Mouse (Mus musculus): Measurements from ENCODE around the gene Atg4d.
A peak's percentile ranks its signal among the peaks of the same experiment; 100 is the strongest.
"Not testable (repeated sequence)": the region's sequence is repeated elsewhere in the genome, so short reads cannot be mapped to it uniquely, and the experiment has no call there.

Atg4d gene

DNA sequence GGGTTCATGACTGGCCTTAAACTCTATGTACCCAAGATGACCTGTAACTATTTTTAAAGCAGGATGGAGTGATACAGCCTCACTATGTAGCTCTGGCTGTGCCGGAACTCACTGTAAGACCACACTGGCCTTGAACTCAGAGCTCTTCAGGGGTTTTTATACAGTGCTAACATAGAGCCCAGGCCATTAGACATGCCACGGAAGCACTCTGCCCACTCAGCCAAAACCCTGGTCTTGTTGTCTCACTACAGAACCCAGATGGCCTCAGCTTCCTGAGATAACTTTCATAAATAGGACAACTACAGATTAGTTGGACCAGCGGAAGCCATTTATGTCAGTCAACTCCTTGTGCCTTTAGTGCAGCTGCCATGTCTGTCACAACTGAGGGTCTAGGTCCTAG, 9.2 kb downstream of the Atg4d start:
- no peak for DNase-seq (ENCODE audit: low spot score)

DNA sequence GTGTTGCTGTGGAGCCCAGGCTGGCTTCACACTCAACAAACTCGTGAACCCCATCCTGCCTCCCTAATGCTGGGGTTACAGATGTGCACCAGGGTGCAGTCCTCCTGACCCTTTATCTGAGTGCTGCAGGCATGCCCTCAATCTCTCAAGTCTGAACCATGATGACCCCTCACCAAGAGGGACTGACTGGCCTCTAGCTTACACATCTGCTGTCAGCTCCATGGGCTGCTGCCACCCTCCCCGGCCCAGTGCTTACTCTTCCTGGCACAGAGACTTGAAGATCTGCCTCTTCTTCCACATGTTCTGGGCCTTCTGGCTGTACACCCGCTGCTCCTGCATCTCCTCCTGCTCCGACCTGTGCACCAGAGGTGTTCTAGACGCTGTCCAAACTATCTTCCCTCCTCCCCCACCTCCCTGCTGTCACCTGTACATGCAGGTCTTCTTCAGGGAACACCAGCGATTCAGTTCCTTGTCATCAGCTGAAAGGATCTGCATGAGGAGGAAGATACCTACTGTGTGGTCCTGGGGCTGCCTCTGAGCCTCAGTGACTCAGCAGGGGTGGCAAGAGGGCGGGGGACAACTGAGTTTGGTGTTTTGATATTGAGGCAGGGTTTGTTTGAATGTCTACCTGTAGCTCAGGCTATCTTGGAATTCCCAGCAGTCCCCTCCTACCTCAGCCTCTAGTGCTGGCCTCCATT, 10.1 kb downstream of the Atg4d start:
- DNase-seq (ENCODE audit: low spot score), result no peak

DNA sequence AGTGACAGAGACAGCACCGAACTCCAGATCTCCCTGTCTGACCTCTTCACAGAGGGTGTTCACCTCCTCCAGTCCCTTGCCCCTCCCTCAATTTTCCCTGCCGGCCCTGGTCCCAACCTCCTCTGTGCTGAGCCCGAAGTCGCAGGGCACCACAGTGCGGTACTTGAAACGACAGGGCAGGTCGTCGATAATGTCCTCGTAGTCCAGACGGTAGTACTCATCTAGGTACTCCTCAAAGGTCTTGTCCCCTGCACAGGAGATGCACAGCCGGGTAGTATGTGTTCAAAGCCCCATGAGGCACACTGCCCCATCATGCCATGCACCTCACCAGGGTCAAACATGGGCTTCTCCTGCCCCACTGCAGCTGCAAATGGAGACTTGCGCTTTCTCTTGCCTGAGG, 10.6 kb downstream of the Atg4d start:
- no peak for DNase-seq (ENCODE audit: low spot score)

DNA sequence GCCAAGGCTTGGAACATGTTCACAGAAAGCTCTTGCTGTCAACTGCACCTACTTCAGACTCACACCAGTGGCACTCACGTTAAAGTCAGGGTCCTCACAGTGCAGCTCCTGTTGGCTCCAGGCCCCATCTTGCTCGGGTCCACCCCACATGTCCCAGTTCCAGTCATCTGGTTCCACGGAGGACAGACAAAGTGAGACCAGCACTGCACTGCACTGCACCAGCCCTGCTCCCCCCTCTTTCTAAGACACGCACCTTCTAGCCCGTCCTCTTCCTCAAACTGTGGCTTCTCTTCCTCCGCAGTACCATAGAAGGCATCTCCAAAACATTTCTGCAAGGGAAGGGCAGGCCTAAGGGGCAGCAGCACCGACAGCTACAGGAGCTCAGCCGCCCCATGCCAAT, 11.2 kb downstream of the Atg4d start:
- DNase-seq (ENCODE audit: low spot score), result no peak

DNA sequence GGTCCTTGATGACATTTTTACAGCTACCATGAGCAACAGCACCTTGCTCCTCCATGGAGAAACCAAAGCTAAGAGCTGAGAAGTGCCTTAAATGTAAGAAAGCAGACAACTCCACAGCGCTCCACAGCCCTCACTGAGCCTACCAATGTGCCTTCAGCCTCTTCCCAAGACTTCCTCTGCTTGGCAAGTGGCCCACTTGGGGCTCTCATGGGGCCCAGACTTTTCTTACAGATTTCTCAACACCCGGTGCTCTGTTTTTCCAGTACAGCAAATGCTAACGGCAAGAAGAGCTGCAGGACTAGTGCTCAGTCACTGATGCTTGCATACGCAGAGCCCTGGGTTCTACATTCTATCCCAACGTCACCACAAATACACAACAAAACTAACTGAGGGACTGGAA, 12.7 kb downstream of the Atg4d start:
- no peak for DNase-seq (ENCODE audit: low spot score)

DNA sequence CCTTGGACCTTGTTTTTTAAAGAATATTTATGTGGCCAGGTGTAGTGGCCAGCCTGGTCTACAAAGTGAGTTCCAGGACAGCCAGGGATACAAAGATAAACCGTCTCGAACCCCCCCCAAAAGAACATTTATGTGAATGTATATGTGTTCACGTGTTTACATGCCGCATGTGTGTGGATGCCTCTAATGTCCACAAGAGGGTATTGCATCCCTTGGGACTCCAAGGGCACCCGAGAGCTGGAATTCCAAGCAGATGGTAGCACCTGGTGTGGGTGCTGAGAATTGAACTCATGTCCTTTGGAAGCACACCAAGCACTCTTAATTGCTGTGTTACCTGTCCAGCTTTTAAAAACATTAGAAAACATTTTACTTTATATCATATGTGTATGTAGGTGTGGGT, 18.5 kb downstream of the Atg4d start:
- no peak for DNase-seq (ENCODE audit: low spot score)

DNA sequence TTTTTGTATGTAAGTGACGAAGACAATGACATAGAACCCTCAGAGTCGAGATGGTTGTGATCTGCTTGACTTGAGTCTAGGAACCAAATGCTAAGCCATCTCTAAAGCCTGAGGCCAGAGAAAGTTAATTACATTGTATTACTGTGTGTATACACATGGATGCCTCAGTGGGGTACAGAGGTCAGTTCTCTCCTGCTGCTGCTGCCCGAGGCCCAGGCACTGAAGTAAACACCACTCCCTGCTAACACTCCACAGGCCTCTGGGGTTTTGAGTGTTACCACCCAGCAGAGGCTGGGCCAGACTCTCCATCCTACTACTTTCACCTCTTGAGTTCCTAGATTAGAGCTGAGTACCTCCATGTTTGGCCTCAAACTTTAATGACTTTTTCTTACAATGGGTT, 18.9 kb downstream of the Atg4d start:
- no peak for DNase-seq (ENCODE audit: low spot score)

DNA sequence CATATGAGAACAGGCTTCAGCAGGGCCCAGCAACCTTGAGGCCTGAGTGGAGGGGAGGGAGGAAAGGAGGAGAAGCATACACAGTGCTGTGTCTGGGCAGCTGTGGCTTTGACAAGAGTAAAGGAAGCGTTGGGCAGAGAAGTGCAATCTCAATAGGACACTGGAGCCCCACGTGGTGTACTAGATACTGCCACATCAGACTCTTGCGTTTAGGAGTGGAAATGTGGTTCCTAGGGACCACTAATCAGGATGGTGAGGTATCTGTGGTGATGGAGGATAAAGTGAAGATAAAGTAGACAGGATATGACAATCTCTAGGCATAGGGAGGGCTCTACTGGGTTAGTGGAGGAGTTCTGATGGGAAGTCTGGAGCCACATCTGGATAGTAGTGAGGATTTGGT, 21.7 kb downstream of the Atg4d start:
- DNase-seq (ENCODE audit: low spot score), result no peak

DNA sequence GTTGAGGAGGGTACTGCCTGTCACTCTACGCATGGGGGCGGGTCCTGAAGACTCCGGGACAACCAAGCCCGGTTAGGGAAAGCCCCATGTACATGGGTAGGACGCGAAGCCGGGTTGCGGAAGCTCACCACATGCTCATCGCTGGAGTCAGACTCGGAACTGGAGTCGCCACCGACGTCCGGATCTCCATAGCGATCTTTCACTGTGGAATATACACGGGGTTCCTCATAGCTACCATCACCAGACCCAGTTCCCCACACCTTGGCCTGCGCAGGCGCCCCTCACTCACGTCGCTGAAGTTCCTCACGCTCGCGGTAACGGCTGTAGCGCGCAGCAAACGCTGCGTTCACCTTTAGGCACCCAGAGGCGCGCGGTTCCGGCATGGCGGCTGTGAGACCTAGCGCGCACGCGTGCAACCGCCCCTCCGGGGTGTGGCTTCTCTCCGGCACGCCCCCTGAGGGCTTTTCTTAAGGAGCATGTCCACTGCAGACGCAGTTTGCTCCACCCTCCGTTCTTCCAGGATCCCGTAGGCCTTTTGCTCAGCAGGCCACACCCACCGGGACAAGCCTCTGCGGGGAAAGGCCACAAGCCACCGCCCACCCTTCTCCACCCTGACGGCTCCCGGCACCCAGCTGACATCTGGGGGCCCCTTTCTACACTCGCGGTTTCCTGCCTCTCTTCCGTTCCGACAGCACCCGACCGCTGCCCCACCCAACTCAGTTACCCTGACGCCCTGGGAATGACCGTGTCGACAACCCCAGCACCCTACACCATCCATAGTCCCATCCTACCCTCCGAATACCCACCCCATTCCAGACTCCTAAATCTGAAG, 22.7 kb downstream of the Atg4d start, which contains the start of gene Kri1:
Gene Kri1, minus strand, starts transcription at position 399 of the 832 bp plus-strand sequence.
- DNase-seq (ENCODE audit: low spot score), result peak; percentile 97

DNA sequence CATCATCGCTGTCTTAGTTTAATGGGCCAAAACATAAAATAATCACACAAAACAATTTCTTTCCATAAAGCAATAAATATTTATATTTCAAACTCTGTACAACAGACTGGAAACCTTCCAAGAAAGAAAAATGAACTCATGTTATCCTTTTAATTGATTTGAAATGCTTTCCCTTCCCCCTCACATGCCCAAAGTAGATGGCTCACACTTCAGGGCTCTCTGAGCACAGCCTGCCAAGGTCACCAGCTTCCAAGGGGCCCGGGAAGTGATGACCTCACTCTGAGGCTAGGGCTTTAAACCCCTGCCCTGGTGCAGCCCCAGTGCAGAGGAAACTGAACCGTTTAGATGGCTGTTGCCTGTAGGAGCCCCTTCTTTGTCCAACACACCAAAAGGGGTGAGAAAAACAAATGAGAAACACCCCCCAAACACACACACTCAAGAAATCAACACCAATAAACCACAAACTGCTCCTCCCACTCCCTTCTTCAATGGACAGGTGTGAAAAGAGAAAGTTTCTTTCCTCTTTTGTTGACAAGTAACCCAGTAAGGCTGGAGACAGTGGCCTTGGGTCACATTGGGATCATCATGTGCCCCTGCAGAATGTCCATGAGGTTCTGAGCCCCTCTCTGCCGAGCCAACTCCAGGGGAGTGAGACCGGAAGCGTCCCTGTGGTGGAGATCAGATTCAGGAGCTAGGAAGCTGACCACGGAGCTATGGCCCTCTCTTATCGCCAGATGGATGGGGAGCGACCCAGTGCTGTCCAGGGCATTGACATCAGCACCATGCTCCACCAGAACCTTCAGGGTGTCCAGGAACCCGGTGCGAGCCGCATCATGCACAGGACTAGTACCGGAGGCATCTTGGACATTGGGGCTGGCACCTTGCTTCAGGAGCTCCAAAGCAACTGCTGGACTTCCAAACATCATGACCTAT, 23.6 kb downstream of the Atg4d start:
- no peak for DNase-seq (ENCODE audit: low spot score)

DNA sequence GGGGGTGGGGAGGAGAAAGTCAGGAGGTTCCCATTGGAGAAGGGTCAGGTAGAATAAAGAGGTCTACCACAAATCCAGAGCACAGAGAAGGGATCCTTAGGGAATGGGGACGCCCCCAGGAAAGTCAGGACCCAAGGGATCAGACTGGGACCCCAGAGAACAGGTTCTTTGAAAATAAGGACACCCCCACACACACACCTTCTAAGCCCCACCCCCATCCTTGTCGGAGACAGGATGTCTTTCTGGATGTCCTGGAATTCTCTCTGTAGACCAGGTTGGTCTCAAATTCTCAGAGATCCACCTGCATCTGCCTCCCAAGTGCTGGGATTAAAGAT, 24.2 kb downstream of the Atg4d start:
- DNase-seq (ENCODE audit: low spot score), result no peak

DNA sequence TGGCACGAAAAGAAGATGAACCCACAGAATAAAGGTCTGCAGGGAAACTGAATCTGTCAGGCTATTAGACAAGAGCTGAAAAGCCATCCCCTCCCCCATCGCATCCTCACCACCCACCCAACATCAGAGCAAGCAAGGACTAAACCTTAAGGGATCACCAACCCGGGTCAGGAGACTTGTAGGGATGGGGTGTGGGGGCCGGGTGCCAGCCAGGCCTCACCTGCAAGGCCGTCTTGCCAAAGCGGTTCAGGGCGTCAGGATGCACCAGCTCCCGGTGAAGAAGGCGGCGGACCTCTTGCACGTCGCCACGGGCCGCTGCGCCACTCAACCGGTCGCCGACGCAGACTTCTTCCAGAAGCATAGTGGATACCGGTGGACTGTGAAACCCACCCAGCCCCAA, 25.5 kb downstream of the Atg4d start:
- peak; percentile 58 for DNase-seq (ENCODE audit: low spot score)

DNA sequence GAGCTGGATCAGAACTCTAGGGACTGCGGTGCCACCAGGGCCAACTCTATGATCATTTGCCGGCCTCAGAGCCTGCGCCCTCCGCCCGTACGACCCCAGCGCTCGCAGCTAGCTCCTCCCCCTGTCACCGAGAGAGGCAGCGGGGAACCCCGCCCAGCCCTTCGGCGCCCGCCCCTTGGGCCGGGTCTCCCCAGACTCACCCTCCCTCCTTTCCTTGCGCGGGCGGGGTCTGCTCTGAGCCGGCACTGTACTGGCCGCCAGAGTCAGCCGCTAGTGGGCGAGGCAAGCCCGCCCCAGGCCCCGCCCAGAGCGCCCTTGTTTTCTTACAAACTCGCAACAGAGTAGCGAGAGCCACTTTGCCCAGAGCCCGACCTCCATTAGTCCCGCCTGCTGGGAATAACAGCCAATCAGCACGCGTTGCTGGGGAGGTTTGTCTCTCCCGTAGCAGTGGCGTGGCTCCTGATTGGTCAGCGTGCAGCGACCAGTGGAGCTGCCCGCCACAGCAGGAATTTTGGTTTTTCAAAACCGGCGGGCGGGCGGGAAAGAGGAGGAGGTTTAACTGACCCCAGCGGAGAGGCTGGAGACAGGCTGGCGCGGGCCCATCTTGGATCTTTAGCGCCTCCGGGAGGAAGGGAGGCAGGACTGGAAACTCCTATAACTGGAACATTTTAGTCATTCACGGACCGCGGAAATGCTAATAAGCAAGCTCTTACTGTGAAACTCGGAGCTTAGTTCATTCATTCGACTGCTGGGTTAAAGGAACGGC, 26.1 kb downstream of the Atg4d start, which contains the start of gene Cdkn2d:
Gene Cdkn2d, minus strand, starts transcription at position 386 of the 766 bp plus-strand sequence.
- peak; percentile 100 for DNase-seq (ENCODE audit: low spot score)

DNA sequence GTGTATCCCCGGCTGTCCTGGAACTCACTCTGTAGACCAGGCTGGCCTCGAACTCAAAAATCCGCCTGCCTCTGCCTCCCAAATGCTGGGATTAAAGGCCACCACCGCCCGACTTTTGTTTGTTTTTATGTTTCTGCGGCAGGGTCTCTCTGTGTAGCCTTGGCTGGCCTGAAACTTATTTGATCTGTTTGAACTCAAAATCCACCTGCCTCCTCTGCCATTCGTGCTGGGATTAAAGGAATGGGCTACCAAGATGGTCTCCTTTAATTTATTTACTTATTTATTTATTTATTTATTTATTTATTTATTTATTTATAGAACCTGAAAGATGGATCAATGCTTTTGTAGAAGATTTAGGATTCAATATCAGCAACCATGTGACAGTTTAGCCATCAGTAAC, 26.8 kb downstream of the Atg4d start:
- not testable (repeated sequence) for DNase-seq (ENCODE audit: low spot score)

DNA sequence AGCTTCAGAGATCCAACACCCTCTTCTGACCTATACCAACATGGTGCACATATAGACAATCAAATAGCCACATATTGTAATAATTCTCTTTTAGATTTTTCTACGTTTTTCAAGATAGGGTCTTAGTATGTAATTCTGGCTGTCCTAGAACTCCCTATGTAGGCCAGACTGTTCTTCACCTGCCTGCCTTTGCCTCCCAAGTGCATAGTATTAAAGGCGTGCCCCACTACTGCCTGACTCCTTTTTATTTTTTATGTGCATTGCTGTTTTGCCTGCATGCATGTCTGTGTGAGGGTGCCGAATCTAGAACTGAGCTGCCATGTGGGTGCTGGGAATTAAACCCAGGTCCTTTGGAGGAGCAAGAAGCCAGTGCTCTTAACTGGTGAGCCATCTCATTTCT, 27.2 kb downstream of the Atg4d start:
- no peak for DNase-seq (ENCODE audit: low spot score)

DNA sequence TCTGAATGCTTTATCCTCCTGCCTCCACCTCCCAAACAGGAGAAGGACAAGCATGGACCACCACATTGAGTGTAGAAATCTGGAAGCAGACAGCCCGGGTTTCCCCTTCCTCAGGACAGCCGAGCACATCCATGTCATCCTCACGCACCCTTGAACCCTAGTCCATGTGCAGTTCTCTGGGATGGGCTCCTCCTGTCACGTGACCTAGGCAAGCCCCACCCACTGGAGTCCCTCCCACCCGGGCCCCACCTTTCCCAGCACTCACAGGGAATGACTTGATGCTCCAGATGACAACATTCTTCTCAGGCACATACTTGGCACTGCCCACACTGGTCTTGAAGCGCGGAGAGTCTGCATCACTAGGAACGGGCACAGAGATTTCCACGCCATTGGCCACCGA, 33.9 kb downstream of the Atg4d start:
- no peak for DNase-seq (ENCODE audit: low spot score)

DNA sequence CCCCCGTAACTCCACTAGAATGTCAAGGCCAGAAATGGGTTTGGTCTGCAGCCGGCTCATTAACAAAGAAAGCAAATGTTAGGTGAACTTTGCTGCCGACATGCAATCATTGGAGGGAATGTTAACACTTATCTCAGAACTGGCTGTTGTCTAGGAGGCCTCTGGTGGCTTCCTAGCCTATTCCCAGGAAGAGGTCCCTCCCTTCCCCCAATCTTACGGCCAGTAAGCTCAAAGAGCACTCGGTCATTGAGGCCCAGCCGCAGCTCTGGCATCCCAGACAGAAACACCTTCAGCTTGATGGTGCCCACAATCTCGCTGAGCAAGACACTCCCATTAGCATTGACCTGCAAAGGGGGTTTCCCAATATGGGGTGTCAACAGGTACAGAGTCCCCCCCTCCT, 40.0 kb downstream of the Atg4d start:
- no peak for DNase-seq (ENCODE audit: low spot score)

DNA sequence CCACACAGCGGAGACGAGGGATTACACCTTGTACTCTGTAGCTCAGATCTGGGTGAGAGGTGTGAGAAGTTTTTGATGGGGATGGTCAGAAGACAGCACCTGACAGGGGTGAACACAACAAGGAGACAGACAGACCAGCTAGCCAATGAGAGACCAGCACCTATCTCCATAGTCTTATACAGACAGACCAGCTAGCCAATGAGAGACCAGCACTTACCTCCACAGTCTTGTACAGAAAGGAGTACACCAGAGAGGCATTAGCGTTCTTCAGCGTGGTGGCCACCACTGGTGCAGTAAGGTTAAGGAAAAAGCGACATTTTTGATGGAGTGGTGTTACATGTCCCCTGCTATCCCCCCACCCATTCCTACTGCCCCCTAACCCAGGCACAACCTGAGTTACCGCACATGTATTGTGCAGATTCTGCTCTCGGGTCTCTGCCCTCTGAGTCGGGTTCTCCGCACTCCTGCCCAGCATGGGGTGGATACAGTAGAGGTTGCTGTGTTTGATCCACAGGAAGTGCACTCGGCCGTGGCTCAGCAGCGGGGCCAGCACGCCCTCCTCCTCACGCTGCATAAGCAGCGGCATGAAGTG, 44.2 kb downstream of the Atg4d start:
- no peak for DNase-seq (ENCODE audit: low spot score)

DNA sequence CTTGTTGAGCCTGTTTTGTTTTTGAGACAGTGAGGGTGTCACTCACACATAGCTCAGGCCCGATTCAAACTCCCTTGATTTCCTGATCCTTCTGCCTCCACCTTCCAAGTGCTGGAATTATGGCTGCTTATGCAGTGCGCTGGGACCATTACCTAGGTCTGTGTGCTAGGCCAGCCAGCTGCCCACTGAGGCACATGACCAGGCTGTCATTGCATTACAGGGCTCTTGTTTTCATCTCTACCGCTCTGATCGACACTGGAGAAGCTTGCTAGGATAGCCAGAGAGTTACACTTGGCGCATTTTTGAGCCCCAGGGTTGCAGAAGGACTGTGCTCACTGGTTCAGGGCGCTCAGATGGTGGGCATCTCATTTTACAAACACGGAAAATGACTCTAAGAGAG, 46.6 kb downstream of the Atg4d start:
- DNase-seq (ENCODE audit: low spot score), result no peak

DNA sequence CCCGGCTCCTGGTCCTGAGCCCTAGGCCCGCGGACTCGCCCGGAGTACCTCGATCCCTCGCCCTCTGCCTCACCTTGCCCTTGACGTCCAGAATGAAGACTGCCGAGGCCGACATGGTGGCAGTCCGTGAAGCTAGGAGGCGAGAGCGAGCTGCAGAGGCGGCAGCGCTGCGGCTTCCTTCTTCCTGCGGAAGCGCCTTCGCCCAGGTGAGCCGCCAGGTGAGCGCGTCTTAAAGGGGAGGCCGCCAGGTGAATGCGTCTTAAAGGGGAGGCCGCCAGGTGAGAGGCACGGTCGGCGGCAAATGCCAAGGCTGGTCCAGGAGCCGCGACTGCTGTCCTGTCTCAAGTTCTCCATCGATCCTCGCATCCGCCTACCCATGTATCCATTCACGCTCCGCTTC, 47.0 kb downstream of the Atg4d start, which contains the start of gene Ap1m2:
Gene Ap1m2, minus strand, starts transcription at position 204 of the 400 bp plus-strand sequence.
- DNase-seq (ENCODE audit: low spot score), result no peak

DNA sequence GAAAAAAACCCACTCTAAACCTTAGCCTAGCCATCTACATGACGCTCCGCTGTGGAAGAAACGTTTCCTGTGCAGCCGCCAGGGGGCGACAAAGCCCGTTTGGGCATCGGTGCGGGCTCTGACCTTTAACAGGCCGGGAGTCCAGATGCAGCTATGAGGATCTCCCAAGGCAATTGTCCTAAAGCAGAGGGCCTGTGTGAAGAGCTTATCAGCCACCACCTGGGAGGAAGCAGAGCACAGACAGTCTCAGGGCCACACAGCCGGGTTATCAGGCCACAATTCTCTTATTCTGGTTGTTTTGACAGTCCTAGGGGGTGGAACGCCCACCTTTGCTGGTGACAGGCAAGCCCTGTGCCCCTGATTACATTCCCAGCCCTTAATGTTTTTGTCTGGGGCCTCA, 48.3 kb downstream of the Atg4d start:
- peak; percentile 82 for DNase-seq (ENCODE audit: low spot score)
